Mouse (Mus musculus) heart, embryonic 16.5 days (tissue): Measurements from ENCODE around the gene Slc4a1. TPM values are rescaled to one million over a fixed set of nuclear protein-coding genes. Genes with fewer than 3 reads are reported as not detected.

ENCODE experiments used
- ATAC-seq: fragments of 200-750 bp; cut with Nextera tagmentation; replicated peaks from 2 replicates; pipeline ENCODE4 v1.8.0; 2017; ENCODE audit warnings: moderate number of reproducible peaks; ENCODE audit not compliant: insufficient read depth, low FRiP score; ENCODE audit errors: extremely low read depth
- H3K27ac ChIP-seq: fragments of 300-500 bp; sonication (generic); 2 replicates; pipeline ENCODE4 v1.5.1; 2014; ENCODE audit warnings: mild to moderate bottlenecking, low read length, control low read depth, moderate library complexity
- H3K27me3 ChIP-seq: fragments of 300-500 bp; sonication (generic); 2 replicates; pipeline ENCODE4 v1.6.1; 2014; ENCODE audit warnings: low read length, mixed read lengths; ENCODE audit not compliant: control insufficient read depth, insufficient read depth
- H3K36me3 ChIP-seq: fragments of 300-500 bp; sonication (generic); 2 replicates; pipeline ENCODE4 v1.6.1; 2014; ENCODE audit not compliant: control insufficient read depth, insufficient read depth
- H3K4me1 ChIP-seq: fragments of 300-500 bp; sonication (generic); 2 replicates; pipeline ENCODE4 v1.6.1; 2014; ENCODE audit warnings: low read length, mixed read lengths; ENCODE audit not compliant: control insufficient read depth, insufficient read depth
- H3K4me2 ChIP-seq: fragments of 300-500 bp; sonication (generic); 2 replicates; pipeline ENCODE4 v1.6.1; 2014; ENCODE audit warnings: low read depth, mild to moderate bottlenecking, control low read depth, low read length
- H3K4me3 ChIP-seq: fragments of 300-500 bp; sonication (generic); 2 replicates; pipeline ENCODE4 v1.5.1; 2014; ENCODE audit warnings: mild to moderate bottlenecking, control low read depth, low read length
- H3K9ac ChIP-seq: fragments of 300-500 bp; sonication (generic); 2 replicates; pipeline ENCODE4 v1.6.1; 2014; ENCODE audit warnings: low read length, control low read depth
- H3K9me3 ChIP-seq: fragments of 300-500 bp; sonication (generic); replicated peaks from 2 replicates; pipeline ENCODE4 v1.6.1; 2016; ENCODE audit warnings: low read length; ENCODE audit not compliant: control insufficient read depth
- WGBS: fragments of 180-500 bp; shearing (Covaris S2); extraction: QIAGEN DNeasy Blood & Tissue Kit; methylation state at CpG from one replicate; pipeline ENCODE4 v1.1.7; 2014; 5-methylcytosine and 5-hydroxymethylcytosine counted together
- polyA plus RNA-seq: library from polyadenylated mRNA; unstranded; fragments of >200 nt; fragmentation: Nextera tagmentation; extraction: Ambion mirVana; gene quantifications from 2 replicates; pipeline ENCODE4 v1.2.1, GENCODE M21; 2015

Slc4a1 gene
- polyA plus RNA-seq, 1 experiment from 2014 or later: 14.9 TPM

GRCm38 (mm10) chr11:102400513-102401084, 34.6 kb upstream of the Slc4a1 start:
- Histone ChIP-seq H3K9me3 (no peaks in the 10 kb centered on the region), H3K4me1 (peaks cover 6% of the 10 kb centered on the region), H3K4me3 (no peak overlapping the region), H3K27me3 (peaks cover 44% of the 10 kb centered on the region), H3K9ac (no peak overlapping the region), H3K36me3 (peaks cover 16% of the 10 kb centered on the region), H3K27ac (no peak overlapping the region), H3K4me2 (no peak overlapping the region)
- WGBS: 21% methylated on average over 12 of the region's 12 CpGs
- no peak for ATAC-seq

- peaks cover 52% of the 10 kb centered on the region for H3K27me3 ChIP-seq
Measured at GRCm38 (mm10) chr11:102399610-102400072, 33.6 kb upstream of the Slc4a1 start.

GRCm38 (mm10) chr11:102399107-102399506, 33.1 kb upstream of the Slc4a1 start:
- no peak overlapping the region for H3K9ac ChIP-seq
- H3K36me3 ChIP-seq: peaks cover 16% of the 10 kb centered on the region
- no peak overlapping the region for H3K4me2 ChIP-seq
- H3K4me3 ChIP-seq: no peak overlapping the region; the same call in 1 of the 2 replicates
- no peak overlapping the region for H3K27ac ChIP-seq
- ATAC-seq: no peak
- H3K27me3 ChIP-seq: peaks cover 54% of the 10 kb centered on the region
- 17% methylated on average over 15 of the region's 15 CpGs for WGBS
- H3K9me3 ChIP-seq: no peaks in the 10 kb centered on the region
- H3K4me1 ChIP-seq: peaks cover 2% of the 10 kb centered on the region; the same call in 1 of the 2 replicates

More at GRCm38 (mm10) chr11:102399610-102400072, 33.6 kb upstream of the Slc4a1 start:
- no peak overlapping the region for H3K9ac ChIP-seq
- no peak overlapping the region for H3K27ac ChIP-seq
- peak overlapping the region; percentile 54 for H3K4me2 ChIP-seq
- no peak for ATAC-seq
- WGBS: 1% methylated on average over 34 of the region's 34 CpGs
- peaks cover 16% of the 10 kb centered on the region for H3K36me3 ChIP-seq
- H3K4me1 ChIP-seq: 0 out of 2 replicates have a peak, but pooled peaks cover 2% of the 10 kb centered on the region
- peak overlapping the region; percentile 38 for H3K4me3 ChIP-seq
- no peaks in the 10 kb centered on the region for H3K9me3 ChIP-seq

- ATAC-seq: no peak
- peaks cover 54% of the 10 kb centered on the region for H3K27me3 ChIP-seq
- no peak overlapping the region for H3K9ac ChIP-seq
- WGBS: 67% methylated on average over 20 of the region's 20 CpGs
- no peak overlapping the region for H3K4me2 ChIP-seq
- H3K9me3 ChIP-seq: no peaks in the 10 kb centered on the region
- H3K4me1 ChIP-seq: peaks cover 10% of the 10 kb centered on the region
- H3K27ac ChIP-seq: no peak overlapping the region
- peaks cover 11% of the 10 kb centered on the region for H3K36me3 ChIP-seq
- no peak overlapping the region for H3K4me3 ChIP-seq
Measured at GRCm38 (mm10) chr11:102398007-102398825, 32.2 kb upstream of the Slc4a1 start.

- Histone ChIP-seq H3K27me3 (peaks cover 54% of the 10 kb centered on the region), H3K4me2 (no peak overlapping the region), H3K27ac (no peak overlapping the region), H3K4me1 (peaks cover 15% of the 10 kb centered on the region), H3K36me3 (no peaks in the 10 kb centered on the region), H3K9me3 (no peaks in the 10 kb centered on the region), H3K9ac (no peak overlapping the region), H3K4me3 (no peak overlapping the region)
- ATAC-seq: no peak
- 72% methylated on average over 7 of the region's 7 CpGs for WGBS
Measured at GRCm38 (mm10) chr11:102396671-102397141, 30.7 kb upstream of the Slc4a1 start.

- H3K4me1 ChIP-seq: peaks cover 15% of the 10 kb centered on the region
- no peak overlapping the region for H3K9ac ChIP-seq
- H3K36me3 ChIP-seq: no peaks in the 10 kb centered on the region
- ATAC-seq: no peak
- no peak overlapping the region for H3K27ac ChIP-seq
- H3K27me3 ChIP-seq: peaks cover 54% of the 10 kb centered on the region
- WGBS: 52% methylated on average over 6 of the region's 6 CpGs
- no peaks in the 10 kb centered on the region for H3K9me3 ChIP-seq
- no peak overlapping the region for H3K4me3 ChIP-seq
- H3K4me2 ChIP-seq: no peak overlapping the region
Measured at GRCm38 (mm10) chr11:102396263-102396662, 30.3 kb upstream of the Slc4a1 start.

- ATAC-seq: no peak
- Histone ChIP-seq H3K9ac (no peak overlapping the region), H3K4me3 (no peak overlapping the region), H3K4me1 (peaks cover 15% of the 10 kb centered on the region), H3K27me3 (peaks cover 49% of the 10 kb centered on the region), H3K27ac (no peak overlapping the region), H3K9me3 (no peaks in the 10 kb centered on the region), H3K4me2 (no peak overlapping the region), H3K36me3 (no peaks in the 10 kb centered on the region)
- WGBS: 10% methylated on average over 5 of the region's 5 CpGs
Measured at GRCm38 (mm10) chr11:102395250-102395649, 29.2 kb upstream of the Slc4a1 start.

- Histone ChIP-seq H3K4me1 (peaks cover 15% of the 10 kb centered on the region), H3K36me3 (no peaks in the 10 kb centered on the region), H3K9ac (no peak overlapping the region), H3K27ac (no peak overlapping the region), H3K27me3 (peaks cover 45% of the 10 kb centered on the region), H3K4me3 (no peak overlapping the region), H3K4me2 (no peak overlapping the region), H3K9me3 (no peaks in the 10 kb centered on the region)
- WGBS: 75% methylated on average over 9 of the region's 9 CpGs
- no peak for ATAC-seq
Measured at GRCm38 (mm10) chr11:102394421-102395124, 28.6 kb upstream of the Slc4a1 start.
